Mouse (Mus musculus) heart, postnatal 0 days (tissue): ENCODE measurements at regions not wholly inside any gene's neighbourhood (a gene's known extent, or its start where the extent isn't known, plus 50 kb on each side); places are given as distances from the start of the nearest gene placed in this dataset.

Experiments
- CTCF ChIP-seq: IDR thresholded peaks from 2 replicates; pipeline ENCODE4 v1.5.1; 2016; ENCODE audit warnings: antibody characterized with exemption, control low read depth, low read depth
- EP300 ChIP-seq: IDR thresholded peaks from 2 replicates; pipeline ENCODE4 v1.6.1; 2016; ENCODE audit warnings: antibody characterized with exemption, low read depth

- no peak for TF ChIP-seq CTCF
- no peak for TF ChIP-seq EP300
Measured at GRCm38 (mm10) chr12:97157748-97158147, 1101.5 kb downstream of the Galc start.
